Mouse (Mus musculus) R1 (cell line): ENCODE results near the gene Stab1.
A peak's percentile ranks its signal among the peaks of the same experiment; 100 is the strongest.

ENCODE experiments used
- DNase-seq: peaks from one replicate; pipeline ENCODE4 v3.0.0-alpha.2; 2018; ENCODE audit warnings: low read depth, low spot score

Stab1 gene

GRCm38 (mm10) chr14:31194891-31195513, 26.6 kb upstream of the Stab1 start:
- DNase-seq = no peak

GRCm38 (mm10) chr14:31194441-31194840, 26.0 kb upstream of the Stab1 start:
- DNase-seq = no peak

- no peak for DNase-seq
Measured at GRCm38 (mm10) chr14:31193791-31194190, 25.4 kb upstream of the Stab1 start.

- no peak for DNase-seq
Measured at GRCm38 (mm10) chr14:31191936-31192335, 23.5 kb upstream of the Stab1 start.

- no peak for DNase-seq
Measured at GRCm38 (mm10) chr14:31189348-31189747, 20.9 kb upstream of the Stab1 start.

- DNase-seq = no peak
Measured at GRCm38 (mm10) chr14:31188771-31189181, 20.3 kb upstream of the Stab1 start.

- DNase-seq = no peak
Measured at GRCm38 (mm10) chr14:31186656-31187055, 18.2 kb upstream of the Stab1 start.

- DNase-seq = no peak
Measured at GRCm38 (mm10) chr14:31184195-31184594, 15.8 kb upstream of the Stab1 start.

- DNase-seq = no peak
Measured at GRCm38 (mm10) chr14:31183541-31183940, 15.1 kb upstream of the Stab1 start.

GRCm38 (mm10) chr14:31182786-31183290, 14.4 kb upstream of the Stab1 start:
- DNase-seq = no peak

GRCm38 (mm10) chr14:31181512-31181911, 13.1 kb upstream of the Stab1 start:
- DNase-seq = no peak

GRCm38 (mm10) chr14:31179677-31180365, 11.4 kb upstream of the Stab1 start:
- no peak for DNase-seq

GRCm38 (mm10) chr14:31177715-31178114, 9.3 kb upstream of the Stab1 start:
- no peak for DNase-seq

GRCm38 (mm10) chr14:31177287-31177686, 8.8 kb upstream of the Stab1 start:
- peak; percentile 19 for DNase-seq

- no peak for DNase-seq
Measured at GRCm38 (mm10) chr14:31173537-31173936, 5.1 kb upstream of the Stab1 start.

GRCm38 (mm10) chr14:31172781-31173455, 4.5 kb upstream of the Stab1 start:
- no peak for DNase-seq

GRCm38 (mm10) chr14:31171821-31172220, 3.4 kb upstream of the Stab1 start:
- DNase-seq = no peak

GRCm38 (mm10) chr14:31171386-31171785, 2.9 kb upstream of the Stab1 start:
- no peak for DNase-seq

- no peak for DNase-seq
Measured at GRCm38 (mm10) chr14:31170963-31171362, 2.5 kb upstream of the Stab1 start.

GRCm38 (mm10) chr14:31169508-31169907, 1.1 kb upstream of the Stab1 start:
- DNase-seq = no peak

GRCm38 (mm10) chr14:31166827-31167226, 1.6 kb downstream of the Stab1 start:
- no peak for DNase-seq

GRCm38 (mm10) chr14:31165991-31166630, 2.3 kb downstream of the Stab1 start:
- no peak for DNase-seq
